20 mouse cellular contexts compared by ENCODE assay signal in the genomic region with DNA sequence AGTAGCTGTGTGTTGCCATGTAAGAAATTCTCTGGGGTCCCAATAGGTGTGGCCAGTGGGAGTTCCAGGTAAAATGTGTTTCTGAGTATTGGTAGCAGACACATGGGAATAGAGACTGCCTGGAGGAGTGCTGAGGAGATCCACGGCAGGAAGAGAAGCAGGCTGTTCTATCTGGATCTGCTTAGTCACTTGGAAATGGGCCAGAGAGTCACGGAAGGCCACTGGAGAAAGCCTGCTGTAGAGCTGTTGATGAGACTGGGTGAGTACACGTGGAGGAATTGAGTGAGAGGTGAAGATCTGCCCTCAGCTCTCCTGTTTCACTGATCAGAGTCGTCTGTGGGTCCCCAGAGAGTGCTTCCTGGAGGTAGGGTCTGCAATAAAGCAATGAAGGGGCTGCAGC.
A peak's percentile ranks its signal among the peaks of the same experiment; 100 is the strongest.
DNase-seq lines count a peak whose midpoint lies in the region; ATAC-seq lines count a peak whose summit lies in the region.
"Had no signal": no experiment of that assay in that cellular context is flagged by ENCODE, and none has a peak within 500 bp of the region (broad histone marks: within the 10 kb centered on the region; RNA-seq: fewer than 3 reads in every experiment).

No protein-coding gene starts in this region.

- H3K27me3 ChIP-seq in heart, embryonic 11.5 days (ENCODE audit: control insufficient read depth, insufficient read depth, low read length), result no peaks in the 10 kb centered on the region
- H3K27me3 ChIP-seq: embryonic facial prominence, embryonic 13.5 days; hindbrain, embryonic 12.5 days; intestine, embryonic 15.5 days; limb, embryonic 13.5 days; neural tube, embryonic 12.5 days had no signal

- no peaks in the 10 kb centered on the region for H3K4me1 ChIP-seq in heart, embryonic 11.5 days (ENCODE audit: control insufficient read depth, insufficient read depth, low read length)
- H3K4me1 ChIP-seq: embryonic facial prominence, embryonic 13.5 days; hindbrain, embryonic 12.5 days; intestine, embryonic 15.5 days; neural tube, embryonic 12.5 days had no signal

- no peaks in the 10 kb centered on the region for H3K36me3 ChIP-seq in heart, embryonic 11.5 days (ENCODE audit: control insufficient read depth, insufficient read depth, low read length)
- H3K36me3 ChIP-seq: embryonic facial prominence, embryonic 13.5 days; hindbrain, embryonic 12.5 days; intestine, embryonic 15.5 days; limb, embryonic 13.5 days; neural tube, embryonic 12.5 days had no signal

- WGBS in heart, embryonic 11.5 days (ENCODE audit: insufficient replicate concordance), result 46% methylated on average over 4 of the region's 4 CpGs

- H3K4me3 ChIP-seq in heart, embryonic 11.5 days (ENCODE audit: low read depth, low read length), result no peak overlapping the region
- H3K4me3 ChIP-seq: embryonic facial prominence, embryonic 13.5 days; hindbrain, embryonic 12.5 days; intestine, embryonic 15.5 days; limb, embryonic 13.5 days; neural tube, embryonic 12.5 days had no signal

- H3K4me2 ChIP-seq in heart, embryonic 11.5 days, result no peak overlapping the region
- H3K4me2 ChIP-seq: embryonic facial prominence, embryonic 13.5 days; hindbrain, embryonic 12.5 days; intestine, embryonic 15.5 days; limb, embryonic 13.5 days; neural tube, embryonic 12.5 days had no signal

- no peak overlapping the region for H3K27ac ChIP-seq in heart, embryonic 11.5 days (ENCODE audit: low read depth, low read length)
- H3K27ac ChIP-seq: embryonic facial prominence, embryonic 13.5 days; hindbrain, embryonic 12.5 days; intestine, embryonic 15.5 days; kidney, postnatal 0 days; limb, embryonic 13.5 days; liver, embryonic 14.5 days; neural tube, embryonic 12.5 days had no signal

- H3K9ac ChIP-seq in heart, embryonic 11.5 days (ENCODE audit: low read depth, low read length), result no peak overlapping the region
- H3K9ac ChIP-seq: embryonic facial prominence, embryonic 13.5 days; hindbrain, embryonic 12.5 days; intestine, embryonic 15.5 days; limb, embryonic 13.5 days; liver, embryonic 14.5 days; neural tube, embryonic 12.5 days had no signal

- no peaks in the 10 kb centered on the region for H3K9me3 ChIP-seq in heart, embryonic 11.5 days (replicated peaks; ENCODE audit: control insufficient read depth, low read length)
- H3K9me3 ChIP-seq: embryonic facial prominence, embryonic 13.5 days; hindbrain, embryonic 12.5 days; intestine, embryonic 15.5 days; limb, embryonic 13.5 days; neural tube, embryonic 12.5 days had no signal

- peak; percentile 4 for DNase-seq in heart, adult 8-10 months (ENCODE audit: low spot score)
- DNase-seq in 3134 (ENCODE audit: extremely low read depth, insufficient read length, low spot score) (peak; percentile 44), NIH3T3 (ENCODE audit: low read depth) (peak; percentile 77), MN1 (ENCODE audit: low spot score) (no peak)
- DNase-seq in adrenal gland, postnatal 25 days, result peak; percentile 9
- no peak for DNase-seq in embryo, embryonic 10.5 days (ENCODE audit: low spot score)
- no peak for DNase-seq in yolk sac, embryonic 10.5 days (ENCODE audit: low spot score)
- DNase-seq: cerebellum, adult 2 months; gastrocnemius, postnatal 25 days; lung, postnatal 10 days; spleen, adult 18-20 months; thymus, adult 18-20 months had no signal

- ATAC-seq in heart, embryonic 11.5 days (replicated peaks; ENCODE audit: insufficient number of reproducible peaks, low FRiP score, low TSS enrichment), result no peak
- ATAC-seq: intestine, embryonic 15.5 days had no signal

Comparison
In these comparisons a context has a peak if more than half of its experiments do, and no peak if none do; other contexts are left out.
1. DNase-seq: peak in heart, adult 8-10 months (single experiment), 3134 (single experiment), NIH3T3 (single experiment) and adrenal gland, postnatal 25 days (single experiment); none in embryo, embryonic 10.5 days (single experiment), MN1 (single experiment) and yolk sac, embryonic 10.5 days (single experiment).